In the genomic region with DNA sequence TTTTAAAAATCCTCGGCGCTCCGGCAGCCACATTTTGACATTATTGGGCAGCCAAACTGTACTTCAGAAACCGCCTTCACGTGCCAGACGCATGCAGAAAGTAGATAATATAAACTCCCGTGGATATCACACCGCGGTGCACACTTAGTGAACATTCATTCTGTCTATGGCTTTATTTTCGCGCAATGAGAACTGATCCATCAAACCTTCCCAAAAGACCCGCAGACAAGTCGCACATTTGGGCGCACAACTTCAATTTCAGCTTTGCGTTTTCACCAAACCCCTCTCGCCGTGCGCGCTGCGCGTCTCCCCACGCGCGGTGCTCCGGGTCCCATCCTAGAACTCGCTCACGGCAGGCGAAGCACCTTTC, we compare ENCODE assay signal across 8 mouse cellular contexts. TPM values are rescaled to one million over a fixed set of nuclear protein-coding genes. Genes with fewer than 3 reads are reported as not detected.
A peak's percentile ranks its signal among the peaks of the same experiment; 100 is the strongest.
DNase-seq lines count a peak whose midpoint lies in the region; ATAC-seq and TF ChIP-seq lines count a peak whose summit lies in the region.

No protein-coding gene starts in this region.

- H3K27me3 ChIP-seq in heart, adult 2 months (ENCODE audit: control insufficient read depth, insufficient read depth, low read length) = no peaks in the 10 kb centered on the region
- H3K27me3 ChIP-seq in C2C12 (ENCODE audit: control insufficient read depth, insufficient read depth, insufficient read length) = no peaks in the 10 kb centered on the region
- H3K27me3 ChIP-seq in limb, embryonic 14.5 days (ENCODE audit: control insufficient read depth, insufficient read depth, low read length) = no peaks in the 10 kb centered on the region
- H3K27me3 ChIP-seq in stomach, embryonic 14.5 days (ENCODE audit: control insufficient read depth, insufficient read depth, low read length) = no peaks in the 10 kb centered on the region

- intact Hi-C loops in heart, adult 2 months (cut with DNase I) = loop anchor here (5.0 to 10.0 kb wide), 8 partner anchors 68 to 1421 kb away; no protein-coding TSS in a partner anchor
- intact Hi-C loops in heart, postnatal 14 days (cut with DNase I) = loop anchor here (5.0 to 10.0 kb wide), 7 partner anchors 67 to 1421 kb away; no protein-coding TSS in a partner anchor

- TF ChIP-seq CTCF in heart, adult 2 months (IDR thresholded peaks at IDR 0.05) = no peak
- TF ChIP-seq CTCF in C2C12 (IDR thresholded peaks at IDR 0.05; ENCODE audit: control insufficient read depth, insufficient read depth, insufficient read length) = no peak

- H3K4me1 ChIP-seq in heart, adult 2 months (ENCODE audit: control insufficient read depth, insufficient read depth, low read length) = peaks cover 12% of the 10 kb centered on the region
- H3K4me1 ChIP-seq in limb, embryonic 14.5 days (ENCODE audit: control insufficient read depth, insufficient read depth, low read length) = peaks cover 24% of the 10 kb centered on the region
- H3K4me1 ChIP-seq in stomach, embryonic 14.5 days (ENCODE audit: control insufficient read depth, insufficient read depth, low read length) = peaks cover 5% of the 10 kb centered on the region; the same call in 1 of the 2 replicates

- peak; percentile 19; the same call in 1 of the 2 replicates for ATAC-seq in erythroblast, adult 5-6 weeks (replicated peaks; ENCODE audit: low FRiP score, poor library complexity, severe bottlenecking)
- ATAC-seq in limb, embryonic 14.5 days (ENCODE audit: low FRiP score, low read depth) = no peak
- no peak for ATAC-seq in stomach, embryonic 14.5 days (ENCODE audit: insufficient number of reproducible peaks, insufficient read depth, low FRiP score, low read depth)

- H3K4me3 ChIP-seq in heart, adult 2 months = peak overlapping the region; percentile 57
- peak overlapping the region; percentile 82 for H3K4me3 ChIP-seq in C2C12 (ENCODE audit: insufficient read depth, poor library complexity, severe bottlenecking)
- H3K4me3 ChIP-seq in limb, embryonic 14.5 days (replicated peaks; ENCODE audit: low read length) = peak overlapping the region; percentile 88
- H3K4me3 ChIP-seq in stomach, embryonic 14.5 days (ENCODE audit: low read depth, low read length) = peak overlapping the region; percentile 90

- no peak for DNase-seq in heart, adult 2 months
- no peak for DNase-seq in heart, postnatal 14 days
- no peak for DNase-seq in limb, embryonic 14.5 days (ENCODE audit: low spot score)
- DNase-seq in embryo, embryonic 11 days = no peak
- no peak for DNase-seq in left cerebral cortex, adult 11 months (ENCODE audit: low spot score)

- peaks cover 30% of the 10 kb centered on the region for H3K79me3 ChIP-seq in C2C12 (ENCODE audit: low read depth)

- peaks cover 3% of the 10 kb centered on the region; the same call in 1 of the 2 replicates for H3K79me2 ChIP-seq in heart, adult 2 months (replicated peaks; ENCODE audit: control insufficient read depth, insufficient read depth, low read length)
- peaks cover 38% of the 10 kb centered on the region for H3K79me2 ChIP-seq in C2C12 (ENCODE audit: control insufficient read depth, insufficient read depth)

- peak overlapping the region; percentile 97 for H3K27ac ChIP-seq in heart, adult 2 months
- peak overlapping the region; percentile 98 for H3K27ac ChIP-seq in limb, embryonic 14.5 days (replicated peaks; ENCODE audit: low read depth, low read length)
- peak overlapping the region; percentile 96 for H3K27ac ChIP-seq in stomach, embryonic 14.5 days (ENCODE audit: low read length)

- H3K36me3 ChIP-seq in heart, adult 2 months (ENCODE audit: control insufficient read depth, insufficient read depth, low read length) = no peaks in the 10 kb centered on the region; the same call in 1 of the 2 replicates
- no peaks in the 10 kb centered on the region for H3K36me3 ChIP-seq in C2C12 (ENCODE audit: control insufficient read depth, insufficient read depth)
- H3K36me3 ChIP-seq in limb, embryonic 14.5 days (ENCODE audit: control insufficient read depth, insufficient read depth, low read length) = peaks cover 4% of the 10 kb centered on the region
- H3K36me3 ChIP-seq in stomach, embryonic 14.5 days (ENCODE audit: control insufficient read depth, insufficient read depth, low read length) = no peaks in the 10 kb centered on the region

- TF ChIP-seq EP300 in heart, adult 2 months (IDR thresholded peaks at IDR 0.05; ENCODE audit: insufficient read depth, low read depth, low read length) = no peak

- peak overlapping the region; percentile 82 for H3K9ac ChIP-seq in heart, adult 2 months (ENCODE audit: low read depth, low read length)
- peak overlapping the region; percentile 86 for H3K9ac ChIP-seq in limb, embryonic 14.5 days (ENCODE audit: low read depth, low read length, severe bottlenecking)
- peak overlapping the region; percentile 73 for H3K9ac ChIP-seq in stomach, embryonic 14.5 days (replicated peaks; ENCODE audit: low read depth, low read length)

- H3ac ChIP-seq in C2C12 (ENCODE audit: control insufficient read depth, insufficient read length, low read depth) = peak overlapping the region; percentile 86

- TF ChIP-seq POLR2A in heart, adult 2 months (IDR thresholded peaks at IDR 0.05; ENCODE audit: insufficient read depth, low read depth, low read length) = no peak
- TF ChIP-seq POLR2A in limb, embryonic 14.5 days (IDR thresholded peaks at IDR 0.05; ENCODE audit: borderline replicate concordance, extremely low read depth, insufficient read depth, insufficient read length) = no peak

- no peaks in the 10 kb centered on the region for H3K9me3 ChIP-seq in limb, embryonic 14.5 days (ENCODE audit: control insufficient read depth, low read length)
- no peaks in the 10 kb centered on the region for H3K9me3 ChIP-seq in stomach, embryonic 14.5 days (ENCODE audit: control insufficient read depth, low read depth, low read length)

- H3K4me2 ChIP-seq in limb, embryonic 14.5 days (replicated peaks; ENCODE audit: low read depth, low read length, severe bottlenecking) = peak overlapping the region; percentile 61
- peak overlapping the region; percentile 71 for H3K4me2 ChIP-seq in stomach, embryonic 14.5 days (replicated peaks; ENCODE audit: low read depth, low read length)

- 2% methylated on average over 28 of the region's 28 CpGs for WGBS in heart, adult 2 months
- under 1% methylated on average over 28 of the region's 28 CpGs for WGBS in limb, embryonic 14.5 days
- under 1% methylated on average over 28 of the region's 28 CpGs for WGBS in stomach, embryonic 14.5 days

TF ChIP-seq in C2C12, 6 proteins besides CTCF, POLR2A, EP300 and RAD21:
- TF ChIP-seq MAX (IDR thresholded peaks at IDR 0.05) (no peak), CEBPB (IDR thresholded peaks at IDR 0.05; ENCODE audit: low read depth) (no peak), MYOG (IDR thresholded peaks at IDR 0.05; ENCODE audit: control insufficient read depth, extremely low read depth, insufficient read length) (no peak), MYOD1 (IDR thresholded peaks at IDR 0.05; ENCODE audit: control insufficient read depth, insufficient read length, low read depth) (no peak), USF1 (IDR thresholded peaks at IDR 0.05; ENCODE audit: low read depth) (no peak), FOSL1 (IDR thresholded peaks at IDR 0.05; ENCODE audit: insufficient read depth, low read length, poor library complexity, severe bottlenecking) (no peak)
TF ChIP-seq in C2C12: peak in this region for 0.

RNA-seq across cellular contexts. Expression of gene Tbl1xr1, which starts 0.9 kb away (rescaled TPM):
- 10 to 100 TPM; 63.2 to 67.2 TPM for total RNA-seq in heart, adult 2 months (2021)
- 13.5 and 34.8 TPM in 2 replicates for polyA plus RNA-seq in heart, adult 2 months (2012; rRNA removed)
- 10 to 100 TPM; 66.3 to 70.0 TPM for total RNA-seq in heart, postnatal 14 days (2021)
- polyA plus RNA-seq in C2C12 (2012; fragmentation: generic; extraction: Trizol) = 6.1 TPM
- total RNA-seq in erythroblast, adult 5-6 weeks (2015; ENCODE audit: low replicate concordance) = 22.3 and 24.0 TPM in 2 replicates
- 15.9 and 19.8 TPM in 2 replicates for total RNA-seq in erythroblast, adult 5-6 weeks (2017; ENCODE audit: low replicate concordance)
- polyA plus RNA-seq in limb, embryonic 14.5 days (2012; rRNA removed) = 27.8 and 29.5 TPM in 2 replicates
- 26.6 and 27.0 TPM in 2 replicates for polyA plus RNA-seq in limb, embryonic 14.5 days (2014; fragmentation: Nextera tagmentation; extraction: Ambion mirVana)
- polyA plus RNA-seq in stomach, embryonic 14.5 days (2014; fragmentation: Nextera tagmentation; extraction: Ambion mirVana) = 40.0 and 45.7 TPM in 2 replicates
